Mouse (Mus musculus): ENCODE data around the gene Tesk1. TPM values are rescaled to one million over a fixed set of nuclear protein-coding genes. Genes with fewer than 3 reads are reported as not detected.
A peak's percentile ranks its signal among the peaks of the same experiment; 100 is the strongest.

Gene Tesk1
- polyA plus RNA-seq, 1 experiment, result 51.5 TPM

GRCm38 (mm10) chr4:43426487-43426886 lies 15.3 kb upstream of the Tesk1 start:
- Histone ChIP-seq H3K4me3 (ENCODE audit: insufficient read depth, low read length) (no peak overlapping the region), H3K4me1 (ENCODE audit: control insufficient read depth, insufficient read depth, low read length) (no peaks in the 10 kb centered on the region), H3K27ac (ENCODE audit: insufficient read depth, low read depth, low read length) (no peak overlapping the region)
- TF ChIP-seq POLR2A (IDR thresholded peaks at IDR 0.05; ENCODE audit: borderline replicate concordance, low read depth, low read length) (no peak), CTCF (IDR thresholded peaks at IDR 0.05; ENCODE audit: low read depth, low read length) (no peak)

- H3K27ac ChIP-seq (ENCODE audit: insufficient read depth, low read depth, low read length), result no peak overlapping the region
- no peaks in the 10 kb centered on the region for H3K4me1 ChIP-seq (ENCODE audit: control insufficient read depth, insufficient read depth, low read length)
- no peak for TF ChIP-seq CTCF (IDR thresholded peaks at IDR 0.05; ENCODE audit: low read depth, low read length)
- TF ChIP-seq POLR2A (IDR thresholded peaks at IDR 0.05; ENCODE audit: borderline replicate concordance, low read depth, low read length), result no peak
- no peak overlapping the region for H3K4me3 ChIP-seq (ENCODE audit: insufficient read depth, low read length)
Measured at GRCm38 (mm10) chr4:43427501-43428179, 14.1 kb upstream of the Tesk1 start.

- Histone ChIP-seq H3K4me3 (ENCODE audit: insufficient read depth, low read length) (no peak overlapping the region), H3K27ac (ENCODE audit: insufficient read depth, low read depth, low read length) (no peak overlapping the region), H3K4me1 (ENCODE audit: control insufficient read depth, insufficient read depth, low read length) (no peaks in the 10 kb centered on the region)
- no peak for TF ChIP-seq POLR2A (IDR thresholded peaks at IDR 0.05; ENCODE audit: borderline replicate concordance, low read depth, low read length)
- TF ChIP-seq CTCF (IDR thresholded peaks at IDR 0.05; ENCODE audit: low read depth, low read length), result no peak
Measured at GRCm38 (mm10) chr4:43428180-43428861, 13.4 kb upstream of the Tesk1 start.

- no peaks in the 10 kb centered on the region for H3K4me1 ChIP-seq (ENCODE audit: control insufficient read depth, insufficient read depth, low read length)
- no peak within 1 kb of the TSS for H3K27ac ChIP-seq (ENCODE audit: insufficient read depth, low read depth, low read length)
- no peak within 1 kb of the TSS for H3K4me3 ChIP-seq (ENCODE audit: insufficient read depth, low read length)
- TF ChIP-seq CTCF (IDR thresholded peaks at IDR 0.05; ENCODE audit: low read depth, low read length), result no peak
- no peak for TF ChIP-seq POLR2A (IDR thresholded peaks at IDR 0.05; ENCODE audit: borderline replicate concordance, low read depth, low read length)
Measured at GRCm38 (mm10) chr4:43428946-43429345, 12.8 kb upstream of the Tesk1 start, which contains the start of gene Fam166b. Gene Fam166b (minus strand): TSS chr4:43429134.

- no peak for TF ChIP-seq POLR2A (IDR thresholded peaks at IDR 0.05; ENCODE audit: borderline replicate concordance, low read depth, low read length)
- TF ChIP-seq CTCF (IDR thresholded peaks at IDR 0.05; ENCODE audit: low read depth, low read length), result peak; percentile 39
- H3K4me3 ChIP-seq (ENCODE audit: insufficient read depth, low read length), result no peak overlapping the region
- H3K27ac ChIP-seq (ENCODE audit: insufficient read depth, low read depth, low read length), result no peak overlapping the region
- no peaks in the 10 kb centered on the region for H3K4me1 ChIP-seq (ENCODE audit: control insufficient read depth, insufficient read depth, low read length)
Measured at GRCm38 (mm10) chr4:43431690-43432089, 10.0 kb upstream of the Tesk1 start.

GRCm38 (mm10) chr4:43432832-43433231 lies 8.9 kb upstream of the Tesk1 start:
- no peak for TF ChIP-seq CTCF (IDR thresholded peaks at IDR 0.05; ENCODE audit: low read depth, low read length)
- no peak for TF ChIP-seq POLR2A (IDR thresholded peaks at IDR 0.05; ENCODE audit: borderline replicate concordance, low read depth, low read length)
- Histone ChIP-seq H3K4me3 (ENCODE audit: insufficient read depth, low read length) (no peak overlapping the region), H3K27ac (ENCODE audit: insufficient read depth, low read depth, low read length) (no peak overlapping the region), H3K4me1 (ENCODE audit: control insufficient read depth, insufficient read depth, low read length) (no peaks in the 10 kb centered on the region)

GRCm38 (mm10) chr4:43442044-43442443 lies 305 bp downstream of the Tesk1 start:
- H3K4me3 ChIP-seq (ENCODE audit: insufficient read depth, low read length), result peak overlapping the region; percentile 69
- H3K27ac ChIP-seq (ENCODE audit: insufficient read depth, low read depth, low read length), result peak overlapping the region; percentile 62
- 0 out of 2 replicates have a peak, but pooled peaks cover 2% of the 10 kb centered on the region for H3K4me1 ChIP-seq (ENCODE audit: control insufficient read depth, insufficient read depth, low read length)
- TF ChIP-seq POLR2A (IDR thresholded peaks at IDR 0.05; ENCODE audit: borderline replicate concordance, low read depth, low read length) (no peak), CTCF (IDR thresholded peaks at IDR 0.05; ENCODE audit: low read depth, low read length) (peak; percentile 47; the same call in 1 of the 2 replicates)

GRCm38 (mm10) chr4:43442456-43443361 lies 970 bp downstream of the Tesk1 start:
- TF ChIP-seq CTCF (IDR thresholded peaks at IDR 0.05; ENCODE audit: low read depth, low read length) (no peak), POLR2A (IDR thresholded peaks at IDR 0.05; ENCODE audit: borderline replicate concordance, low read depth, low read length) (no peak)
- 0 out of 2 replicates have a peak, but pooled peaks cover 2% of the 10 kb centered on the region for H3K4me1 ChIP-seq (ENCODE audit: control insufficient read depth, insufficient read depth, low read length)
- peak overlapping the region; percentile 69 for H3K4me3 ChIP-seq (ENCODE audit: insufficient read depth, low read length)
- peak overlapping the region; percentile 62 for H3K27ac ChIP-seq (ENCODE audit: insufficient read depth, low read depth, low read length)

GRCm38 (mm10) chr4:43443511-43443910 lies 1.8 kb downstream of the Tesk1 start:
- H3K4me3 ChIP-seq (ENCODE audit: insufficient read depth, low read length), result peak overlapping the region; percentile 69
- TF ChIP-seq CTCF (IDR thresholded peaks at IDR 0.05; ENCODE audit: low read depth, low read length), result no peak
- TF ChIP-seq POLR2A (IDR thresholded peaks at IDR 0.05; ENCODE audit: borderline replicate concordance, low read depth, low read length), result no peak
- H3K4me1 ChIP-seq (ENCODE audit: control insufficient read depth, insufficient read depth, low read length), result 0 out of 2 replicates have a peak, but pooled peaks cover 2% of the 10 kb centered on the region
- H3K27ac ChIP-seq (ENCODE audit: insufficient read depth, low read depth, low read length), result no peak overlapping the region

Data from bone marrow macrophage, adult 2 months (primary cell).